Mouse (Mus musculus): ENCODE data around the gene Btbd10. TPM values are rescaled to one million over a fixed set of nuclear protein-coding genes. Genes with fewer than 3 reads are reported as not detected.

The Btbd10 gene
- polyA plus RNA-seq, 1 experiment from 2014 or later = 26.2 TPM

GRCm38 (mm10) chr7:113270551-113270950, 98.6 kb downstream of the Btbd10 start:
- Histone ChIP-seq H3K36me3 (no peaks in the 10 kb centered on the region), H3K27me3 (no peaks in the 10 kb centered on the region), H3K27ac (no peak overlapping the region), H3K4me2 (no peak overlapping the region), H3K4me1 (replicated peaks) (0 out of 2 replicates have a peak, but pooled peaks cover 5% of the 10 kb centered on the region), H3K9ac (replicated peaks) (no peak overlapping the region), H3K9me3 (no peaks in the 10 kb centered on the region), H3K4me3 (replicated peaks) (no peak overlapping the region)
- WGBS = 73% methylated on average over 10 of the region's 10 CpGs
- ATAC-seq (ENCODE audit: insufficient number of reproducible peaks, insufficient read depth, low FRiP score, low TSS enrichment, low read depth) = no peak

GRCm38 (mm10) chr7:113269921-113270320, 99.3 kb downstream of the Btbd10 start:
- no peak for ATAC-seq (ENCODE audit: insufficient number of reproducible peaks, insufficient read depth, low FRiP score, low TSS enrichment, low read depth)
- H3K4me1 ChIP-seq (replicated peaks) = 0 out of 2 replicates have a peak, but pooled peaks cover 5% of the 10 kb centered on the region
- 70% methylated on average over 3 of the region's 3 CpGs for WGBS

GRCm38 (mm10) chr7:113269081-113269480, 100.1 kb downstream of the Btbd10 start:
- Histone ChIP-seq H3K9ac (replicated peaks) (no peak overlapping the region), H3K36me3 (no peaks in the 10 kb centered on the region), H3K9me3 (no peaks in the 10 kb centered on the region), H3K27ac (no peak overlapping the region), H3K4me1 (replicated peaks) (0 out of 2 replicates have a peak, but pooled peaks cover 11% of the 10 kb centered on the region), H3K4me3 (replicated peaks) (no peak overlapping the region), H3K4me2 (no peak overlapping the region), H3K27me3 (no peaks in the 10 kb centered on the region)
- no peak for ATAC-seq (ENCODE audit: insufficient number of reproducible peaks, insufficient read depth, low FRiP score, low TSS enrichment, low read depth)

More at GRCm38 (mm10) chr7:113269921-113270320, 99.3 kb downstream of the Btbd10 start:
- no peak overlapping the region for H3K27ac ChIP-seq
- no peak overlapping the region for H3K4me2 ChIP-seq
- H3K4me3 ChIP-seq (replicated peaks) = no peak overlapping the region
- H3K9ac ChIP-seq (replicated peaks) = no peak overlapping the region
- H3K36me3 ChIP-seq = no peaks in the 10 kb centered on the region
- H3K27me3 ChIP-seq = no peaks in the 10 kb centered on the region
- H3K9me3 ChIP-seq = no peaks in the 10 kb centered on the region

GRCm38 (mm10) chr7:113268287-113268686, 100.9 kb downstream of the Btbd10 start:
- WGBS = 77% methylated on average over 9 of the region's 9 CpGs
- Histone ChIP-seq H3K4me1 (replicated peaks) (0 out of 2 replicates have a peak, but pooled peaks cover 12% of the 10 kb centered on the region), H3K9ac (replicated peaks) (no peak overlapping the region), H3K4me2 (no peak overlapping the region), H3K9me3 (no peaks in the 10 kb centered on the region), H3K27ac (no peak overlapping the region), H3K4me3 (replicated peaks) (no peak overlapping the region), H3K36me3 (no peaks in the 10 kb centered on the region), H3K27me3 (no peaks in the 10 kb centered on the region)
- ATAC-seq (ENCODE audit: insufficient number of reproducible peaks, insufficient read depth, low FRiP score, low TSS enrichment, low read depth) = no peak

Other genes with a start within 250 kb of the Btbd10 start
- gene Arntl, start 161.9 kb downstream of the Btbd10 start, polyA plus RNA-seq (2016; fragmentation: Nextera tagmentation; extraction: Ambion mirVana) = 7.4 and 7.9 TPM in 2 replicates
- gene Pth, start 19.2 kb upstream of the Btbd10 start, polyA plus RNA-seq (2016; fragmentation: Nextera tagmentation; extraction: Ambion mirVana) = not detected in 2 replicates
- 81.7 and 85.4 TPM in 2 replicates for gene Far1, start 144.4 kb upstream of the Btbd10 start, polyA plus RNA-seq (2016; fragmentation: Nextera tagmentation; extraction: Ambion mirVana)

All from limb, embryonic 12.5 days (tissue).